Mouse (Mus musculus): ENCODE data around the gene Zfy1. TPM values are rescaled to one million over a fixed set of nuclear protein-coding genes. Genes with fewer than 3 reads are reported as not detected.
A peak's percentile ranks its signal among the peaks of the same experiment; 100 is the strongest.
"Not testable (repeated sequence)": the region's sequence is repeated elsewhere in the genome, so short reads cannot be mapped to it uniquely, and the experiment has no call there.

The Zfy1 gene
- polyA plus RNA-seq (2015; fragmentation: Nextera tagmentation; extraction: Ambion mirVana), result not detected in 2 replicates

- ATAC-seq (ENCODE audit: insufficient read depth, low FRiP score, low read depth), result not testable (repeated sequence)
These were observed at the start of gene Zfy1 for GRCm38 (mm10) chrY:797309-797708. Zfy1 (minus strand) TSS chrY:797409.

DNA sequence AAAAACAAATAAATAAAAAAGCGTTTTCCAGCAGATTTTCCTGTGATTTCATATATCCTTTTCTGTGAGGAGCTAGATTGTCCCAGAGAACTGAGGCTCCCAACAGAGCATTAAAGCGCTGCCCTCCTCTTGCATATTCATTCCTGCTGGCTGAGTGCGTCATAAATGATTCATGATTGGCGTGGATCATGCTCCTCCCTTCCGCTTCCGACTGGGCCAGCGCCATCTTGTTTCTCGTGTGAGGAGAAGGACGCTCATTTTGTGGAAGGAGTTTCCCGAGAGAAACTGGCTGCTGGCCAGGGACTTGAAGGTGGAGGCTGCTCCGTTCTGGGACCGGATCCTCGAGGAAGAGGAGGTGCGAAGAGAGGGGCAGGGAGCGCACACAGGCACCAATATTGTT lies 21.2 kb upstream of the Zfy1 start, which contains the start of gene Uba1y:
Gene Uba1y, plus strand, starts transcription at position 254 of the 400 bp plus-strand sequence.
- WGBS, result 75% methylated on average over 12 of the region's 15 CpGs
- H3K4me2 ChIP-seq, result no peak within 1 kb of the TSS
- H3K9ac ChIP-seq, result no peak within 1 kb of the TSS
- no peak within 1 kb of the TSS for H3K27ac ChIP-seq
- H3K27me3 ChIP-seq (replicated peaks), result no peaks in the 10 kb centered on the region
- H3K4me3 ChIP-seq (replicated peaks), result no peak within 1 kb of the TSS
- no peaks in the 10 kb centered on the region for H3K4me1 ChIP-seq
- H3K9me3 ChIP-seq, result no peaks in the 10 kb centered on the region
- H3K36me3 ChIP-seq, result no peaks in the 10 kb centered on the region
- no peak for ATAC-seq (ENCODE audit: insufficient read depth, low FRiP score, low read depth)

More at GRCm38 (mm10) chrY:797309-797708, at the start of gene Zfy1:
- not testable (repeated sequence) for H3K4me1 ChIP-seq; H3K9me3 ChIP-seq; H3K4me2 ChIP-seq; H3K27ac ChIP-seq; H3K36me3 ChIP-seq; H3K27me3 ChIP-seq (replicated peaks); H3K4me3 ChIP-seq (replicated peaks); H3K9ac ChIP-seq
- WGBS, result no CpG with 5 or more reads among the region's 11 CpGs

GRCm38 (mm10) chrY:808991-809661 lies 11.9 kb upstream of the Zfy1 start:
- Histone ChIP-seq H3K9me3 (no peaks in the 10 kb centered on the region), H3K27me3 (replicated peaks) (no peaks in the 10 kb centered on the region), H3K4me1 (no peaks in the 10 kb centered on the region), H3K4me3 (replicated peaks) (peak overlapping the region; percentile 13; the same call in 1 of the 2 replicates), H3K4me2 (peak overlapping the region; percentile 37), H3K9ac (no peak overlapping the region), H3K36me3 (no peaks in the 10 kb centered on the region), H3K27ac (no peak overlapping the region)
- peak; percentile 63; the same call in 1 of the 2 replicates for ATAC-seq (ENCODE audit: insufficient read depth, low FRiP score, low read depth)
- WGBS, result 3% methylated on average over 5 of the region's 15 CpGs

Other genes starting within 250 kb of the Zfy1 start
- not detected in 2 replicates for gene Uba1y, start 21.2 kb upstream of the Zfy1 start, polyA plus RNA-seq (2015; fragmentation: Nextera tagmentation; extraction: Ambion mirVana)
- 4.4 and 5.6 TPM in 2 replicates for gene Kdm5d, start 100.4 kb upstream of the Zfy1 start, polyA plus RNA-seq (2015; fragmentation: Nextera tagmentation; extraction: Ambion mirVana)
- gene Eif2s3y, start 213.1 kb upstream of the Zfy1 start, polyA plus RNA-seq (2015; fragmentation: Nextera tagmentation; extraction: Ambion mirVana), result 20.6 and 26.2 TPM in 2 replicates

Data from stomach, embryonic 15.5 days (tissue).